Mouse (Mus musculus) bone marrow, adult 2 months (tissue): ENCODE results near the gene Tctn1.

Experiments used
- CTCF ChIP-seq: fragments of 200-500 bp; IDR thresholded peaks from 2 replicates; pipeline ENCODE4 v1.5.1; 2011; ENCODE audit warnings: low read length, control low read depth; ENCODE audit not compliant: control insufficient read depth, insufficient read depth
- POLR2A ChIP-seq: fragments of 200-500 bp; IDR thresholded peaks from 2 replicates; pipeline ENCODE4 v1.6.1; 2011; ENCODE audit warnings: low read depth, mild to moderate bottlenecking, control low read depth, low read length, borderline replicate concordance; ENCODE audit not compliant: control insufficient read depth

- TF ChIP-seq CTCF (no peak), POLR2A (no peak)
Measured at GRCm38 (mm10) chr5:122247529-122247928, 16.7 kb downstream of the Tctn1 start.
